Mouse (Mus musculus): Measurements from ENCODE around the gene Tcaim.
"Not testable (repeated sequence)": the region's sequence is repeated elsewhere in the genome, so short reads cannot be mapped to it uniquely, and the experiment has no call there.

Tcaim gene

GRCm38 (mm10) chr9:122805053-122805844 is at the start of gene Tcaim:
Gene Tcaim, plus strand, starts transcription at chr9:122805539.
- DNase-seq (ENCODE audit: low spot score in 2 of 2) = peak; percentile 76 to 89

- DNase-seq (ENCODE audit: low spot score in 2 of 2) = no peak
Measured at GRCm38 (mm10) chr9:122757614-122758013, 47.7 kb upstream of the Tcaim start.

- peak in 1 of 2 experiments; percentile 15 for DNase-seq (ENCODE audit: low spot score in 2 of 2)
Measured at GRCm38 (mm10) chr9:122760111-122760510, 45.2 kb upstream of the Tcaim start.

GRCm38 (mm10) chr9:122785231-122785630 is 20.1 kb upstream of the Tcaim start:
- no peak for DNase-seq (ENCODE audit: low spot score in 2 of 2)

GRCm38 (mm10) chr9:122786534-122786933 is 18.8 kb upstream of the Tcaim start:
- no peak for DNase-seq (ENCODE audit: low spot score in 2 of 2)

- DNase-seq (ENCODE audit: low spot score in 2 of 2) = no peak
Measured at GRCm38 (mm10) chr9:122805845-122806341, 554 bp downstream of the Tcaim start.

- no peak for DNase-seq (ENCODE audit: low spot score in 2 of 2)
Measured at GRCm38 (mm10) chr9:122807186-122807585, 1.8 kb downstream of the Tcaim start.

- DNase-seq (ENCODE audit: low spot score in 2 of 2) = no peak
Measured at GRCm38 (mm10) chr9:122810212-122810611, 4.9 kb downstream of the Tcaim start.

- no peak for DNase-seq (ENCODE audit: low spot score in 2 of 2)
Measured at GRCm38 (mm10) chr9:122812386-122812785, 7.0 kb downstream of the Tcaim start.

- no peak for DNase-seq (ENCODE audit: low spot score in 2 of 2)
Measured at GRCm38 (mm10) chr9:122814775-122815174, 9.4 kb downstream of the Tcaim start.

GRCm38 (mm10) chr9:122815239-122815851 is 10.0 kb downstream of the Tcaim start:
- no peak for DNase-seq (ENCODE audit: low spot score in 2 of 2)

- no peak for DNase-seq (ENCODE audit: low spot score in 2 of 2)
Measured at GRCm38 (mm10) chr9:122823374-122824017, 18.2 kb downstream of the Tcaim start.

GRCm38 (mm10) chr9:122826743-122827142 is 21.4 kb downstream of the Tcaim start:
- no peak for DNase-seq (ENCODE audit: low spot score in 2 of 2)

GRCm38 (mm10) chr9:122829826-122830380 is 24.6 kb downstream of the Tcaim start:
- no peak for DNase-seq (ENCODE audit: low spot score in 2 of 2)

- no peak for DNase-seq (ENCODE audit: low spot score in 2 of 2)
Measured at GRCm38 (mm10) chr9:122836126-122836525, 30.8 kb downstream of the Tcaim start.

- DNase-seq (ENCODE audit: low spot score in 2 of 2) = peak; percentile 20 to 67
Measured at GRCm38 (mm10) chr9:122836790-122837189, 31.5 kb downstream of the Tcaim start.

- DNase-seq (ENCODE audit: low spot score in 2 of 2) = no peak
Measured at GRCm38 (mm10) chr9:122837216-122837615, 31.9 kb downstream of the Tcaim start.

- DNase-seq (ENCODE audit: low spot score in 2 of 2) = peak in 1 of 2 experiments; percentile 8
Measured at GRCm38 (mm10) chr9:122837680-122838079, 32.3 kb downstream of the Tcaim start.

- DNase-seq (ENCODE audit: low spot score in 2 of 2) = no peak
Measured at GRCm38 (mm10) chr9:122843760-122844159, 38.4 kb downstream of the Tcaim start, which contains the start of gene Gm35549. Gene Gm35549, minus strand, starts transcription at chr9:122844035.

GRCm38 (mm10) chr9:122845621-122846020 is 40.3 kb downstream of the Tcaim start:
- no peak for DNase-seq (ENCODE audit: low spot score in 2 of 2)

- peak; percentile 25 to 48 for DNase-seq (ENCODE audit: low spot score in 2 of 2)
Measured at GRCm38 (mm10) chr9:122846156-122846555, 40.8 kb downstream of the Tcaim start.

- not testable (repeated sequence) for DNase-seq (ENCODE audit: low spot score in 2 of 2)
Measured at GRCm38 (mm10) chr9:122847811-122848311, 42.5 kb downstream of the Tcaim start.

Data from left cerebral cortex, adult 9 months (tissue).